Mouse (Mus musculus): ENCODE data around the gene Elf2.

GRCm38 (mm10) chr3:51333950-51334349 lies 6.5 kb downstream of the Elf2 start:
- TF ChIP-seq POLR2A (IDR thresholded peaks at IDR 0.05; ENCODE audit: control insufficient read depth, extremely low read depth, insufficient read depth, low read length, poor library complexity) (no peak), CTCF (IDR thresholded peaks at IDR 0.05; ENCODE audit: borderline replicate concordance, control insufficient read depth, extremely low read depth, insufficient read depth, low read length, poor library complexity) (no peak)

Data from thymus, adult 2 months (tissue).